Mouse (Mus musculus): ENCODE measurements around the gene Xpc.

Gene Xpc

DNA sequence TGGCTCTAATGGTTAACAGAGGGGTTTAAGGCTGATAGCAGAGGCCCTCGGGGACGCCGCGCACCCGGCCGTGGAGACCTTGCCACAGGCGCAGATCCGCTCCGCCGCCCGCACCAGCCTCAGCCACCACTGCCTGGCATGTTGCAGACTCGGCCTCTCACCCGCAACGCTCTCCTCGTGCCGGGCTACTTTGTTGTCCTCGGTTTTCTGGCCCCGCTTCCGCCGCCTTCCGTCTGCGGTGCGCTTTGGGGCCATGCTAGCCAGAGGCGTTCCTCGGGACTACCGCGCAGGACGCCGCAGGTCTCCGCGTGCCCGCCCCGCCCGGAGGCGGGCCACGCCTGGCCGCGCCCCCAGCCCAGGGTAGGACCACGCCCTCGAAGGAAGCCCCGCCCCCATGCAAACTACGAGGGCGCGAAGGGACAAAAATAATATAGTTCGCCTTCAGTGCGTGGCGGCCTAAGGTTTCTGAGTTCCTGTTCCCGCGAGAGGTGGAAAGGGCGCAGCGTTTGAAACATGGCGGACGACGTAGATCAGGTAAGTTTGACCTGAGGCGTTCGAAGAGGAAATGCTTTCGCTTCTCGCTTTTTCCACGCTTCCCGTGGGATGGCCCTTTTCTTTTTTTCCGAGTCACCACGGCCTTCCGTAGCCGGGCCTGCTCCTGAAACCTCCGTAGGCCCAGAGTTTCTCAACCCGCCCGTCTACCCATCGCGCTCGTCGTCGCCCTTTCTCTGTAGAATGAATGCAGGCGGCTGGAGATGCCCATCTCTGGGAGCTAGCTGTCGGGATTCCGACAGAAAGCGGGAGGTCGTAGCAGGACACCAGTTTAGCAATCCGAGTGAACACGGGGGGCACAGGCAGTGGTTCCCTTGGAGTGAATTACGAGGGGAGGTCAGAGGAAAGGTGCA, at the start of gene Xpc, which contains the start of gene Lsm3:
Xpc (minus strand) TSS at position 344 of the 905 bp plus-strand sequence.
Lsm3 (plus strand) TSS at position 384 of the 905 bp plus-strand sequence.
- DNase-seq (ENCODE audit: extremely low spot score), result peak; percentile 99

DNA sequence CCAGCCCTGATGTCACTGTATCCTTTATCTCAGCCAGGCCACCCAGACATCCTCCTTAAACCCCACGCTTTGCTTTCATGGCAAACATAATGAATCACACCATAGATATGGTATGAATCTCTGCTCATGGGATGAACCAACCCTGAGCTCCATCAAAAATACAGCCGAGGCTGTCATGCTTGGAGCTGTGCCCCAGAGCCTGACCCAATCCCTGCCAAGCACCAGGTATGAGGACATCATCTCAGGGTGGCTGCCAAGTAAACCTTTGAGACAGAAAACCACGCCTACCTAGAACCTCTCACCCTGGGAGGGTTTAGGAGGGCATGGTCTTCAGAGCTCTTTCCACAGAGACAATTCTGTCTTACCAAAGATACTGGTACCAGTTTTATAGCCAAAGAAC, 47.3 kb upstream of the Xpc start:
- DNase-seq (ENCODE audit: extremely low spot score), result no peak

DNA sequence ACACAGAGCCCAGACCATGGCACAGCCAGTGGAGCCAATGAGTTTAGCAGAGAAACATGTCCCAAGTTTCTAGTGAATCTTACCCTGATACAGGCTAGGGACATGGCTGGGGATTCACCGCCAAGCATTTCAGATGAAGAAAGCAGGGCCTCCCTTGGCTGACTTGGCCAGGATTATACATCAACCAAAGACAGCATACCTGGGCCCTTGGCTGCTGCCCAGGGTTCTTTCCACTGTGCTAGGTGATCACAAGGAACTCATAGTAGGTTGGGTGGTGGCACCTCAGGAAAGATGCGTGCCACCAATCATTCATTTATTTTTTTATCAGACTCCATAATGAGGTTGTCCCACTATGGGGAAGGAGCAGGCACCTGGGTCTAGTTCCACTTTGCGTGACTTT, 44.5 kb upstream of the Xpc start:
- no peak for DNase-seq (ENCODE audit: extremely low spot score)

DNA sequence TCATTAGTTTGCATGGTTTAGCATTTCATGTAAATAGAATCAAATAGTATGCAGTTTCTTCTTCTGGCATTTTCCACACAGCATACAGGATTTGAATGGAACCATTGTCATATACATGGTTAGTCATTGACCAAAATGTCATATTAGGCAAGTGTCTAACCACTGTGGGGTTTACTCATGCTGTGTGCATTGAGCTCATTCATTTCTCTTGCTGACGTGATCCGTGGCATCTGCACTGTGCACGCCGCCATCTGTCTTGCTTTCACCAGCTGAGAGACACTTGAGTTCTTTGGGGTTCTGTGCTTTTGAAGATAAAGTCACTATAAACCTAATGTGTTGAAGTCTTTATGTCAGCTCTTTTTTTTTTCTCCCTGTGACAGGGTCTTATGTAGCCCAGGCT, 43.7 kb upstream of the Xpc start:
- no peak for DNase-seq (ENCODE audit: extremely low spot score)

DNA sequence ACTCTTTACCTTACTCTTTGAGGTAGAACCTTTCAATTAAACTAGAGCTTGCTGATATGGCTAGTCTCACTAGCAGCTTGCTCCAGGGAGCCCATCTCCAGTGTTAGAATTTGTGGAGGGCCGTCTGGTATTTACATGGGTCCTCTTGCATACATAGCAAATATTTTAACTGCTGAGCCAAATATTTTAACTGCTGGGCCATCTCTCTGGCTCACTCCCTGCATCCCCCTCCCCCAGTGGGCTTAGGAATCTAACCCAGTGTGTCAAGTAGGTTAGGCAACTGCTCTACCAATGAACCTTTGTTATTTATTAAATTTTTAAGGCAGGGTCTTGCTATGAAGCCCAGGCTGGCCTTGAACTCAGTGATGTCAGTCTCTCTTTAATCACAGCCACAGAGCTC, 42.9 kb upstream of the Xpc start:
- DNase-seq (ENCODE audit: extremely low spot score), result no peak

DNA sequence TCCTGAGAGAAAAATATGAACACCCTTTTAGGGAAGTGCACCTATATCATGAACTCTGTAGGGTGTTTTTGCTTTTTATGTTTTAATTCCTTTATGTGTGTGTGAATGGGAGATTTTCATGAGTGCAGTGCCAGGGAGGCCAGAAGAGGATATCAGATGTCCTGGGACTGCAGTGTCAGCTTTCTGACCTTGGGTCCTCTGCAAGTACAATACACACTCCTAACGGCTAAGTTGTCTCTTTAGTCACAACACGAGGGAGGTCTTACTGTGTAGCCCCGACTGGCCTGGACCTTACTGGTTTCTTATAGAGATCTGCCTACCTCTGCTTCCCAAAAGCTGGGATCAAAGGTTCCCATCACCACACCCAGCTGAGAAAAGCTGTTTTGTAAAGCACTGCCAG, 37.0 kb upstream of the Xpc start:
- DNase-seq (ENCODE audit: extremely low spot score), result no peak

DNA sequence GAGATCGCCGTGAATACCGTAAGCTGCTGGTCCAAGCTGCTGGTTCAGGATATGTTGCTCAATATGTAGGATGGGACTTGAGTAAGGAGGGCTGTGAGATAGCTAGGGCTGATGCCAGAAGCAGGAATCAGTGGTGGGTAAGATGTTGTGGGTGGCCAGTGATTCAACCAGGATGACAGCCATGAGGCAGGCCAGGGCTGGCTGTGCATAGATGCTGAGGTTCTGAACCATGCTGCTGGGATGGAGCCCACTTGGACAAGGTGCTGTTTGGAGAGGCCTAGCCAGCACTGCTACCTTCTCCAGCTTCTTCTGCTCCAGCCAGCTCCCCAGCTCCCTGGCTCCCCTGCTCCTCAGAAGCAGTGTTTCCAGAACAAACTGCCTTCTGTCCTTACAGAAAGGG, 36.0 kb upstream of the Xpc start:
- no peak for DNase-seq (ENCODE audit: extremely low spot score)

DNA sequence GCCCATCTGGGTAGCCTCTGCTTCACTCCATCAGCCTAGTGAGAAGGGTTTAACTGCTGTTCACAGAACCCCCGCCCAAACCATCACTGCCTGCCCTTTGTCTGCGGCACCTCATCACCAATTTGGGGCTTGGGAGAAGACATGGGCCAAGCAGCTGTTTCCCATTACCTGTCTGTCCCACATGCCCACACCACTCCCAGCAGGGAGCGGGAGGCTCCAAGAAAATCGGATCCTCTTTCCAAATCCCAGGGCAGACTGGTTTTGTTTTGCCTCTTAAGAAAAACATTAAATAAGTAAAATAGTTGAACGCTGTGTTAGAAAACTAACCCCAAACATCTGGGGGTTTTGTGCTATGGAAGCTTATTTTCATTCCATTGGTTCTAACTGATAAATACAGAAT, 33.9 kb upstream of the Xpc start:
- DNase-seq (ENCODE audit: extremely low spot score), result peak; percentile 53

DNA sequence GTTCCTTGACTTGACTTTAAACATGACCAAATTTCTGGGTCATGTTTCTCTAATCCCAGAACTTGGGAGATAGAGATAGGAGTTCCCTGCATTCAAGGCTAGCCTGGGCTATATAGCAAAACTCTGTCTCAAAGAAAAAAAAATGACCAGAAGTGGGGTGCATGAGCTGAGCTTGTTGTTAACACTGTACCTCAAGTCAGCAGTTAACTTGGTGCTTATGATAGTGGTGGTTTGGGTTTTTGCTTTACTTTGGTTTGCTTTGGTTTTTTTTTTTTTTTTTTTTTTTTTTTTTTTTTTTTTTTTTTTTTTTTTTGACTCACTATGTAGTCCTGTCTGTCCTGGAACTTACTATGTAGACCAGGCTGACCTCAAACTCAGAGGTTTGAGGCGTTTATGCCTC, 31.6 kb upstream of the Xpc start:
- no peak for DNase-seq (ENCODE audit: extremely low spot score)

DNA sequence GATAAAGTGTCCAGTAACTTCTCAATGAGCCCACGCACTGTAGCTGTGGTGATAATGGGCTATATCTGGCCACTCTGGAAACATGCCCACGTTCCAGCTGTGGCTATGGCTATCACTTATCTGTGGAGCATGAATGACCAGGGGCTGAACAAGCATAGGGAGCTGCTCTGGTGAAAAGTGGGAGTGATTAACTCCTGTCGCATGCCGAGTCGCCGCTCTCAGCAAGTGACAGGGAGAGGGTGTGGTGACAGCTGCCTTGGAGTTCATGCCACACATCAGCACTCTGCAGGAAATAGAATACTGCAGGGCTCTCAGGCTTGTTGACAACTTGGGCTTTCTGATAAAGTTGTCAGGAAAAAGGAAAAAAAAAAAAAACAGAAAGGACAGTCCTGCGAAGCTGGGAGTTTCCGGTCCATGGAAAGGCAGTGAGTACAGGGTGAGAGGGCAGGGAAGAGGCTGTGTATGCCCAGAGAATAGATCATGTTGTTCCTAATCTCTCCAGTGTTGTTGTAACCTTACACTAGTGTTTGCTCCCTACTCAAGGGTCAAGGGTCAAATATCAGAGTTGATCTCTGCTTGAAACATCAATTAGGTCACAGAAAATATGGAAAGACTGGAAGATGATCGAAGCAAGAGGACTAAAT, 30.7 kb upstream of the Xpc start:
- DNase-seq (ENCODE audit: extremely low spot score), result no peak

DNA sequence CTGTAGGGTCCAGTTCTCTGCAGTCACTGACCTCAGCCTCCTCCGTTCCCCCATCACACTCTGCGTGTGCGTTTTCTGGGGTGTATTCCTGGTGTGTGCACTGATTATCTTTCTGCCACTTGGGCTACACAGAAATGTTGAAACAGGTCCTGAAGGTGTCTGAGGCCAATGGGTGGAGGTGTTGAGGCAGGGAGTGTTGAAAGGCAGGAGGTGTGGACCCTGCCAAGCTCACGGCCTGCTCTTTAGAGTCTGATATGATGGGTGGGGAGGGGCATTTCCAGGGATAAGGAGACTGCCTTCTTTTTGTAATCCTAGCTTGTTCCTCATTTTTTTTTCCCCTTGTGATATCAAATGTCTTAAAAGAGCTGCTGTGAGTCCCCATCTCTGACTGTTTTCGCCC, 27.4 kb upstream of the Xpc start:
- no peak for DNase-seq (ENCODE audit: extremely low spot score)

DNA sequence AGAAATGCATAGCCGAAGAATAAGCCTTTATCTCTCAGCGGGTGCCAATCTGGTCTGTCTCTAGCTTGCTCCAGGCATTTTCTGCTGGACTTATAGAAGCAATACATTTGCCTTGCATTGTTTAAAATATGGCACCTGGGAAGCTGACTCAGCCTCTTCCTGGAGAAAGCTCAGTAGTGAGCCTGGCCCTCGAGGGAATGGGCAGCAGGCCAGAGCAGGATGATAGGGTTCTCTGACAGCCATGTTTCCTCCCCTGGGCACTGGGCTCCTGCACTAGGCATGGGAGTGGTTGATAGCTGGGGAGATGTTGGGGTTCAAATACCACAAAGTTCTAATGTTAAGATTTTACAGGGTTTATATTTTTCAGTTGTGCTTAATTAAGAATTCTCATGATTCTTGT, 25.6 kb upstream of the Xpc start:
- no peak for DNase-seq (ENCODE audit: extremely low spot score)

DNA sequence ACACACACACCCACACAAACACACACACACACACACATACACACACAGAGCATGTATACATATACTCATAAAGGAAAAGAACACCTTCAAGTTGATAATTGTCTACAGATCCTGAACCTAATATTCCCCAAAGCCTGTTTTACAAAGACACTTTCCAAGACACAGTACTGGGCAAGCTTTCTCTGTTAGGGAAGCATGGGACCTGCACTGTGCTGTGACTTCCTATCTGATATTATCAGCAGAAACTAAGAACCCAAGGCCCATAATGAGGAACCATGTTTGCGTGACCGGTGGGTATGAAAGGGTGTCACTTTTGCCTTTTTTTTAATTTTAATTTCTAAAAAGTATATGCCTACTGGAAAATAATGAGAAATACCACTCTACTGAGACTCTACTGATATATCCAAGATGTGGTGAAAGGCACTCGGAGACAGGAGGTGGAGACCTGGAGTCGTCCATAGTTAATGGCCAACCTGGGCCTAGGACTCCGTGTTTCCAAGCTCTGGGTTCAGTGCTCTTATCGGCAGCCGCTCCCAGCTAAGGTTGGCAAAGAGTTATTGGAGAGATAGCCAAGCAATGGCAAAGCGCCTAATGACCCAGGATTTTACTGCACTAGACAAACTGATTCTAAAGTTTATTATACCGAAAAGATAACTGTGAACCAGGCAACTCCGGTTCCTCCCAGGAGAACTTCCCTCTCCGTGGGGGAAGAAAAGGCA, 20.5 kb upstream of the Xpc start:
- DNase-seq (ENCODE audit: extremely low spot score), result no peak

DNA sequence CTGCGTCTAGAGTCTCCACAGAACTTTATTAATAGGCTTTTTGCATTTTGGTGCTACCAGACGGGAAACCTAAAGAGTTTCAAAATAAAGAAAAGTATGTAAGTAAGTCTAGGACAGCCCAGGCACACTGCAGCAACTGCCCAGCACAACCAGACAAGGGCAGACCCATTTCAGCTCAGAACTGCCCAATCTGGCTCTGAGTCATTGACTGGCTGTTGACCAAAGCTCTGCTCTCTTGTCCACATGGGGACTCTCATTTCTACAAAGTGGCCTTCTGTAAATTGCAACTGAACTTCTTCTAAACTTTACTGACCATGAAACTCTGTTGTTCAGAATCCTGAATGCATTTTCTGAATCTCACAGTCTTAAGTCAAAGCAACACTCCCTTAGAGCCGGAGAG, 19.5 kb upstream of the Xpc start:
- no peak for DNase-seq (ENCODE audit: extremely low spot score)

DNA sequence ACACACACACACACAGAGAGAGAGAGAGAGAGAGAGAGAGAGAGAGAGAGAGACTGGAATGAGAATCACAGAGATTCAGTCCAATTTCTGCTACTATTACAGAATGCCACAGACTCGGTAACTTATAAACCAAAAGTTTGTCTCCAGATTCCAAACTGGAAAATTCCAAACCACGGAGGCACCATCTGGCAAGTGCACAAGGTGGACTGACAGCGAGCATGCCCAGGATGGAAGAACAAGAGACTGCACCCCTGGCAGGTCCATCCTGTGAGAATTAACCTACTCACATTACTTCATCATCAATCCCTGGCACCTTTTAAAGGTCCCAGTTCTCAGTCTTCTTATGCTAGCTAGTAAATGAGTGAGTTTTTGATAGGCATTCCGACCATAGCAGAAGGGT, 18.6 kb upstream of the Xpc start:
- no peak for DNase-seq (ENCODE audit: extremely low spot score)

DNA sequence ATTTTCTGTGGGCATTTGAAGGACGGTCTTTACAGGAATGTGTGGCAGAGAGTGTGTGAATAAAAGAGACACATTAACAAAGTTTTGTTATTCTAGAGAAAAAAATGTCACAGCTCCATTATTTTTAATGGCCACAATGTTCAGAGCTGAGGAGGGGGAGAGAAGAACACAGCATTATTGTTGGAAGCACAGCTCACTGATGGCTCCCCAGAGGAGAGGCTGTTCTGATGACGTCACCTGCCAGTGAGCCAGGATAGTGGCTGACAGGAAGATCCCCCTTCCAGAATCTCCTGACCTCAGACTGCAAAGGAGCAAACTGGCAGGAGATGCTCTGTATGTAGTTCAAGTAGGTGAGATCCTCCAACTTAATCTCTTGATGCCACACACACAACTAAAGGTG, 18.1 kb upstream of the Xpc start:
- no peak for DNase-seq (ENCODE audit: extremely low spot score)

DNA sequence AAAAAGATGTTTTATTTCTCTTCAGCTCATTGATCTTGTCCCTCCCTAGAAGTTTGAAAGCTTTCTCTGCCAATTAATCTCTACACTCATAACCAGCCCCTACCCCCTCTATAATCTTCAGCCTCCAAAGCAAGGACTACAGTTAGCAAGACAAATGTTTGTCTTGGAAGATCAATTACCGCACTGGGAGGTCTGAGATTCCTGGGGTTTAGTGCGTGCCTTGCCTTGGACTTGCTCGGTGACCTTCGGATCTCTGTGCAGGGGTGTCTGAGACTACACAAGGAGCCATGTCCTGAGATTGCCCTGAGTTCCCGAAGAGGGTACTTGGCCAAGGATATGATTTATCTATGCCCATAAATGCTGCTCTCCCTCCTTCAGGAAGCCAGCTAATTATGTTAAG, 17.7 kb upstream of the Xpc start:
- DNase-seq (ENCODE audit: extremely low spot score), result no peak

DNA sequence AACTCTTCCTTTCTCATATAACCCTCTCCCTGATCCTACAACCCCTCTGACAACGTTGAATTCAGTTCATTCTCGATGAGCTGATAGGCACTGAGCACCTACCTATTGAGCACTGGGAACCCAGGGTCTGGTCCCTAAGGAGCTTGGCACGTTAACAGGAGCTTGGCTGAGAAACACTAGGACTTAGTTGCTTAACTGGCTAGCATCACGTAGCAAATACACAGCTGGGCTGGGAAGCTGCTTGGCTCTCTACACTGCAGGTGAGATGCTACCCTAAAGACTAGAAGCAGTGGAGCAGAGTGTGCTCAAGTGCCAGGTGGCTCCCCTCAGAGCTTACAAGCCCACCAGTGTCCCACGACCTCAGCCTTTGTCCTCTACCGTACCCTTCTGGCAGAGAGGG, 17.0 kb upstream of the Xpc start:
- no peak for DNase-seq (ENCODE audit: extremely low spot score)

DNA sequence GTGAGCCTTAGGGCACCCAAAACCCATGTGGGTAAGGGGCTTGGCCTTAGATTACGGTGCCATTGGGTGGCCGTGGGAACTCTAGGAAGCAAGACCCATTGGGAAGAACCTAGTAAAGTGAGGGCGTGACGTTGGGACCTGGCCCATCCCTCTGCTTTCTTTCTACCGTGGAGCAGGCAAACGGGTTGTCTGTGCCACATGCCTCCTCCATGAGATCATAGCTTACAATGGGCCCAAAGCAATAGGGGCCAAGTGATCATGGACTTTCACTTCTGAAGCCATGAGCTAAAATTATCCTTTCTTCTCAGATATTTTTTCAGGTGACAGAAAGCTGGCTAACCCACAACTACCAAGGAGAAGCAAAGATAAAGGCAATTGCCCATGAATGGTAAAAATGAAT, 15.6 kb upstream of the Xpc start:
- DNase-seq (ENCODE audit: extremely low spot score), result no peak

DNA sequence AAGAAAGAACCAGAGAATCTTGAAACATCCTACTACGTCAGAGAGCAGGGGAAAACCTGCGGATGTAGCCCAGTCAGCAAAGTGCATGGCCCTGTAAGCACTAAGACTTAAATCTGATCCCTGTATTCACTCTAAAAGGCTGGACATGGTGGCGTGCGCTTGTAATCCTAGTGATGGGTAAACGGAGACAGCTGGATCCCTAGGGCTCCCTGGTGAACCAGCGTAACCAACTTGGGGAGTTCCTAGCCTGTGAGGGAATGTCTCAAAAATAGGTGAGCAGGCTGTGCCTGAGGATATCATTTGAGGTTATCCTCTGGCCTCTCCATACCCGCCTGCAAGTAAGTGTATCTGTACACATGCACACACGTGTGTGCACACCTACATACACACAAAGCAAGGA, 15.0 kb upstream of the Xpc start:
- DNase-seq (ENCODE audit: extremely low spot score), result no peak

DNA sequence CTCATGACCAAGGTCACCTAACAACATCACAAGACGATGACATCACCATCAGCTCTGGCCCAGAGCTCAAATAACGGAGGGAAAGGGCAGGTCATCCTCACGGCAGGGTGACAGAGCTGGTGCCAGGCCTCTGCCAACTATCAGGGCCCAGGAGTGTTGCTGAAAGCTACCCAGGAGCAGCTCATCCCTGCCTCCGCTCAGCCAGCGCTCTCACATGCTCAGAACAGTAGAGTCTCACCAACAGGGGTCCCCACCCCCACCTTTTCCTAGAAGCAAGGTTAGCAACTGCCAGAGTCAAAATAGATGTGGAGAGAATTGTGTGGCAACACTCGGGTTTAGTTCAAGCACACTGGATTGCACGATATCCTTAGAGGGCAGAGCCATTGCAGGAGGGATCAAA, 12.6 kb upstream of the Xpc start:
- no peak for DNase-seq (ENCODE audit: extremely low spot score)

DNA sequence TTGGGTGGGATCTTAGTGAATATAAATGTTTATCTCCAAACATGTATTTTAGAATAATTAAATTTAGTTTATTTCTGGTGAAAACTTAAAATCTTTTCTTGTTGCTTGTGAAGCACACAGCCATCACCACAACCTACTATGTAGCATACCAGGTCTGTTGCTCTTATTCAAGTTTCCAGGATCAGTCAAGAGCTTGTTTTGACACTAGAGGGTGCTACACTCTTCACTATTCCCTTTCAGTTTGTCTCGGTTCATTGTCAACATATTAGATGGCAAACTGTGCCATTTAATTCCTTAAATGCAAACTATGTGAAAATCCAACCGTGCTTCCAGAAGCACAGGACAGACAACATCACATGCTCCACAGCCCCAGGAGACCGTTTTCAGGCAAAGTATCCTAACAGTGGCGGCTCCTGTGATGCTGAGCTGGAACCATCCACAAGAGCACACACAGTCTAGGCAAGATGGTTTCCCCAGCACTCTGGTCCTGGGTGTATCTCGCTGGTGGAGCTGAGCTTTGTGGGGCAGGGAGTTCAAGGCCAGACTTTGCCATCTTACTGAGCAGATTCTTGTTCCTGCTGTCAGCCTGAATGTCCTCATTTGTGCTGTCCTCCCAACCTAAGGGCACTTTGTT, 11.7 kb upstream of the Xpc start:
- peak; percentile 39 for DNase-seq (ENCODE audit: extremely low spot score)
